Mouse (Mus musculus) 3T3-L1 (cell line): Measurements from ENCODE around the gene Slc32a1.
A peak's percentile ranks its signal among the peaks of the same experiment; 100 is the strongest.

ENCODE experiments used
- DNase-seq: peaks from one replicate; pipeline ENCODE4 v3.0.0-alpha.2; 2015; ENCODE audit warnings: low read depth, low spot score

The Slc32a1 gene

DNA sequence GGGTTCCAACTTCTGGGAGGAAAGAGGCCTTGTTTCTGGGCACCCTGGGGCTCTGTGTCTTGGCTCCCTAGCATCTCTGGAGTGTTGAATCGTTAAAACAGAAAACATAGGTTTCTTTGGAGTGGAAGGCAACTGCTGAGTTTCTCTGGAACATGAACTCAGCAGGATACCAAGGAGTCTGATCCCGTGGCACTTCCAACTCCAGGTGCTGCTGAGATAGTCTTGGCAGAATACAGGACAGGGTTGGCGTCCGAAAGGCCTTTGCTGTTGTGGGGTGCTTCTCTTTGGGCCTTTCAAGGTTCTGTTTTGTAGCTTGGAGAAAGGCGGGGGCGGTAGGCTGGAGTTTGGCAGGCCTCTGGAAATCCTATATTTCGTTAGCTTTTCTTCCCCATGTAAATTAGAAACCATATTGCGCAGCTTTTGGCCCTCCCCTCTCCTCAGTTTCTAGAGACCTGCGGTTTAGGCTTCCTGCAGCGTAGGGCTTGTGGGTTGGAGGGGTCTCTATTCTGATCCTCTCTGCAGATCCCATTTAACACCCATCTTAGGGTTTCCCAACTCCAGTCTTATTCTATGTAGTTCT, 2.2 kb downstream of the Slc32a1 start:
- no peak for DNase-seq

DNA sequence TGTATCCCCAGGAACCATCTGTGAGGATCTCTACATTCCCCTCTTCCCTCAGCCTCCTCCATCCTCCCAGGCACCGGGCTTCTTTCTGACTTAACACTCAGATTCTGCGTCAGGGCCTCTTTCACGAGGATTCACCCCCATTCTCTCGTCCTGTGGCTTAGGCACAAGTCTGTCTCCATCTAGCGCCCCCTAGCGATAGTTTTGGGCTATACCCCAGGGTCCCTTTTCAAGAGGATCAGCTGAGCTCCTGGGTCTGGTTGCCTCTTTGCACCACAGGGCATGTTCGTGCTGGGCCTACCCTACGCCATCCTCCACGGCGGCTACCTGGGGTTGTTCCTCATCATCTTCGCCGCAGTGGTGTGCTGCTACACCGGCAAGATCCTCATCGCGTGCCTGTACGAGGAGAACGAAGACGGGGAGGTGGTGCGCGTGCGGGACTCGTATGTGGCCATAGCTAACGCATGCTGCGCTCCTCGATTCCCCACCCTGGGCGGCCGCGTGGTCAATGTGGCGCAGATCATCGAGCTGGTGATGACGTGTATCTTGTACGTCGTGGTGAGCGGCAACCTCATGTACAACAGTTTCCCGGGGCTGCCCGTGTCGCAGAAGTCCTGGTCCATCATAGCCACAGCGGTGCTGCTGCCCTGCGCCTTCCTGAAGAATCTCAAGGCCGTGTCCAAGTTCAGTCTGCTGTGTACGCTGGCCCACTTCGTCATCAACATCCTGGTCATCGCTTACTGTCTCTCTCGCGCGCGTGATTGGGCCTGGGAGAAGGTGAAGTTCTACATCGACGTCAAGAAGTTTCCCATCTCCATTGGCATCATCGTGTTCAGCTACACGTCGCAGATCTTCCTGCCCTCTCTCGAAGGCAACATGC, 3.2 kb downstream of the Slc32a1 start:
- peak; percentile 25 for DNase-seq

DNA sequence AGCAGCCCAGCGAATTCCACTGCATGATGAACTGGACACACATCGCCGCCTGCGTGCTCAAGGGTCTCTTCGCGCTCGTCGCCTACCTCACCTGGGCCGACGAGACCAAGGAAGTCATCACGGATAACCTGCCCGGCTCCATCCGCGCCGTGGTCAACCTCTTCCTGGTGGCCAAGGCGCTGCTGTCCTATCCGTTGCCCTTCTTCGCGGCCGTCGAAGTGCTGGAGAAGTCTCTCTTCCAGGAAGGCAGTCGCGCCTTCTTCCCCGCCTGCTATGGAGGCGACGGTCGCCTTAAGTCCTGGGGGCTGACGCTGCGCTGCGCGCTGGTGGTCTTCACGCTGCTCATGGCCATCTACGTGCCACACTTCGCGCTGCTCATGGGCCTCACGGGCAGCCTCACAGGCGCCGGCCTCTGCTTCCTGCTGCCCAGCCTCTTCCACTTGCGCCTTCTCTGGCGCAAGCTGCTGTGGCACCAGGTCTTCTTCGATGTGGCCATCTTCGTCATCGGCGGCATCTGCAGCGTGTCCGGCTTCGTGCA, 3.9 kb downstream of the Slc32a1 start:
- no peak for DNase-seq

DNA sequence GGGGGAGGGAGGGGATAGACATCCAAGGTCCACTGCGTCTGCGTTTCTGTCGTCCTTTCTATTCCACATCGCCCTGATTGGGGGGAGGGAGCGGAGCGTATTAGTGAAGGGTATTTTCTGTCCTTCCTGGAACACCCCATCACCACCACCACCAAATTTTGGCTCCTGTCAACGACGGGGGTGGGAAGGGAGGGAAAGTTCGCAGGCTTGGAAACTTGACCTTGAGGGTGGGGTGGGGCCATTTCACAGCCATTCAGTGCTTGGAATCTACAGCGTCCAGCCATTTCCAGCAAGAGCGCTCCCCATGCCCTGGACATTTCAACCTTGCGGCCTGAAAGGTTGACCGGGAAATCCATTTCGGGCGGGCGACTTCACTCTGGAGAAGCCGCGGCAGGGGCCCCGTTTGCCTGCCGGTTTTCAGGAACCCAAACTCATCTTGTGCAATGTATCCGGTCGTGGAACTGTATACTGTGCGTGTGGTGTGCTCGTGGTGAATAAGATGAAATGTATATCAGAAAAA, 4.7 kb downstream of the Slc32a1 start:
- DNase-seq, result no peak

DNA sequence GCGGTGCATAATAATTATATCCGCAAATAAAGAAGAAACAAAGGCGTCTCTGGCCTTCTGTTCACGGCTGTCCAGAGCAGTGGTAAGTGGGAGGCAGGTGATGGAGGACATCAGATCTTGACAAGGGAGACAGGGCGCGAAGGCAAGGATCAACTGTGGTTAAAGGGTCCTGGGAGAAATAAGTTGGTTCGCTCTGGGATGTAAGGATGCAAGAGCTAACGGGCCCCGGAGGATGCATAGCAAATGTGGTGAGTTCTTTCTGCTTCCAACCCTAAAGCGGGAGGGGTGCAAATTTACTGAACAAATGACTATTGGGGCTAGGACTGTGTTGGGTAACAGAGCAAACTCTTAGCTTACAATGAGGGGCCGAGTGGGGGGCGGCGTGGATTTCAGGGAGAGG, 5.1 kb downstream of the Slc32a1 start:
- DNase-seq, result no peak

GRCm38 (mm10) chr2:158616296-158616695, 5.7 kb downstream of the Slc32a1 start:
- DNase-seq, result no peak

DNA sequence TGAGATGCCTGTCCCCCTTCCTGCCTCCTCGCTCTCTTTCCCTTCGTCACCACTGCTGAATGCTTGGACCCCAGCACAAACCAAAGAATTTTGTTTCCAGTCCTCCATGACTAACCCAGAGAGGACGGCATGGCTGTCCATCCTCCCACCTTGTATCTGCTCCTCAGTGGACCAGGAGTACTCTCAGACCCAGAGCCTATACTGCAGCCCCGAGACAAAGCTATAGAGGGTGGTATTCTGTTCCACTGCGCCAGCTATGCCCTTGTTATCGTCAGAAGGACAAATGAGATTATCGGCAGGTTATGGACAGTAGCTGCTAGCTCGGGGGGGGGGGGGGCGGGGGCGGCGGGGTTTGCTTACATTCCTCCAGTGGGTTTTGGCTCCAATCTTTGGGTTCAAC, 6.2 kb downstream of the Slc32a1 start:
- no peak for DNase-seq

GRCm38 (mm10) chr2:158624718-158625222, 14.2 kb downstream of the Slc32a1 start, which contains the start of gene Actr5:
Gene Actr5, plus strand, starts transcription at chr2:158624888.
- peak; percentile 98 for DNase-seq

- DNase-seq, result peak; percentile 21
Measured at GRCm38 (mm10) chr2:158625231-158625630, 14.7 kb downstream of the Slc32a1 start.

DNA sequence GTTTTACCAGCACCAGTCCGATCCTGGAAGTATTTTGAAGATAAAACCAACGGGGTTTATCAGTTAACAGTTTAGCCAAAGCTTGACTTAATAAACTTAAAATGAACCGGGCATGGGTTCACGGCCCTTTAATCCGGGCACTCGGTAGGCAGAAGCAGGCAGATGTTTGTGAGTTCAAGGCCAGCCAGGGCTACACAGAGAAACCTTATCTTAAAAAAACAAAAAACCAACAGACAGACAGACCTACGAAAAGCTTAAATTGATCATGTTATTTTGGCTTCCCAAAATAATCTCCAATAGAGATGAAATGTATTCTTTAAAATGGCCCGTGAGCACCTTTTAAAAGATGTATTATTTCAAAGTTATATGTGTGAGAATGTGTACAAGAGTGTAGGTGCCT, 15.1 kb downstream of the Slc32a1 start:
- no peak for DNase-seq

DNA sequence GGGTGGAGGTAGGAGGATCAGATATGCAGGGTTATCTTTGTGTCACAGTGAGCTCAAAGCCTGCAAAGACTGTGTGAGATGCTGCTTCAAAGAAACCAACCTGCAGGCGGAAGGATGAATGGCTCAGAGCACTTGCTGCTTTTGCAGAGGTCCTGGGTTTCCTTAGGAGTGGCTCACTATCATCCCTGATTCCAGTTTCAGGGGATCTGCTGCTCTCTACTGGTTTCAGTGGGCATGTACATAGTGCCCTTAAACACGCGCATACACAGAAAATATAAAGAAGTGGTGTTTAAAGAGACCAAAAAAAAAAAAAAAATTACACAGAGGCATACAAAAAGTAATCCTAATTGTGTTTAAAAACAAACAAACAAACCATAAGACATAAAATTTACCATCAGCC, 18.3 kb downstream of the Slc32a1 start:
- DNase-seq, result peak; percentile 56

- peak; percentile 78 for DNase-seq
Measured at GRCm38 (mm10) chr2:158629414-158629813, 18.8 kb downstream of the Slc32a1 start.

DNA sequence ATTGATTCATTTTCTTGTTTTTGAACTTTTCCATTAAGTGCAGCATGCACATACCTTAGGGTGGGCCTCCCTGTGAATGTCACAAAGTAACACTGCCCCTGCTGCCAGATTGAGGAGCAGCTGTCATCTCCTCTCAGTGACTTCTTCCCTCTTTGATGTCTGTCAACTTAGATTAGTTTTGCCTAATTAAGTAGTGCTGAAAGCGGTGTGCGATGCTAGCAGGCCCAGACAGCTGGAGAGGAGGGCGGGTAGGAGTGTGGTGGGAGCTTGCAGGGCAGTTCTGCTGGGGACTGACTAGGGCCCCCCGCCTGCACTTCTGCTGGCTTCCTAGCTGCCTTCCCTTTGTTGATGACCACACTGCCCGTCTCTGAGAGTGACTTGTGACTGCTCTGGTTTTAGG, 21.3 kb downstream of the Slc32a1 start:
- no peak for DNase-seq

DNA sequence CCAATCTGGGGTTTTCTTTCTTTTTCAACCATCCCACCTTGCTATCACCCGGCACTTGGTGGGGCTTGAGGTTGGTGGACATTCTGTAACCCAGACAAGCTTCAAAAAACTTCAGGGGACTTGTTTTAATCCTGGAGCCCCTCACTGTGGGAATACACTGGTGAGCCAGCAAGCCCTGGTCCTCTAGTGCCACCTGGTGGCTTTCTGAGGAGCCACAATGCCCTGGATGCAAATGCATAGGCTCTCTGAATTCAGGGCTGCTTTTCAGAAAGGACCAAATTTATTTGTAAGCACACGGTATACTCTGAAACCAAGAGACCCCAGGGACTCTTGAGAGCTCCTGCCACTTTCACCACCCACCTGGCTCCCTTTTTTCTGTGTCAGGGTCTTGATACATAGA, 31.3 kb downstream of the Slc32a1 start:
- DNase-seq, result peak; percentile 80

GRCm38 (mm10) chr2:158642587-158642986, 32.0 kb downstream of the Slc32a1 start:
- no peak for DNase-seq

- DNase-seq, result no peak
Measured at GRCm38 (mm10) chr2:158643791-158644190, 33.2 kb downstream of the Slc32a1 start.

GRCm38 (mm10) chr2:158651159-158651908, 40.8 kb downstream of the Slc32a1 start:
- no peak for DNase-seq

- DNase-seq, result peak; percentile 84
Measured at GRCm38 (mm10) chr2:158652985-158653384, 42.4 kb downstream of the Slc32a1 start.

GRCm38 (mm10) chr2:158654717-158655116, 44.1 kb downstream of the Slc32a1 start:
- DNase-seq, result no peak

DNA sequence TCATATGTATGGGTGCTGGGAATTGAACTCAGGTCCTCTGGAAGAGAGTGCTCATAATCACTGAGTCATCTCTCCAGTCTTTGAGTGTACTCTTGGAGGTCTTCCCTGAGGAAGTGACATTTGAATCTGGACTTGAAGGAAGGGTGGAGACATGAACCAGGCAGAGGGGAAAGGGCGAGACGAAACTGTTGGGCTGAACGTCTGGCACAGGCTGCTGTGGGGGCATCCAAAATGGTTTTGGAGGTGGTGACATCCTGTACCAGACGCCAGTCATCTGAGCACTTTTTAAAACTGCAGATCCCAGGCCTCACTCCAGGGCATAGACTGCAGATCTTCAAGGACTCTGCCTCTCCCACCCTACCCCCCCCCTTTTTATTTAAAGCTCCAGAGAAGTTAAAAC, 45.2 kb downstream of the Slc32a1 start:
- no peak for DNase-seq

GRCm38 (mm10) chr2:158658822-158659221, 48.3 kb downstream of the Slc32a1 start:
- no peak for DNase-seq

GRCm38 (mm10) chr2:158659346-158659745, 48.8 kb downstream of the Slc32a1 start:
- no peak for DNase-seq
